Mouse (Mus musculus) erythroblast, embryonic 14.5 days (primary cell): ENCODE results near the gene Gm49368. TPM values are rescaled to one million over a fixed set of nuclear protein-coding genes. Genes with fewer than 3 reads are reported as not detected.
"Not testable (repeated sequence)": the region's sequence is repeated elsewhere in the genome, so short reads cannot be mapped to it uniquely, and the experiment has no call there.

Experiments used
- H3K27me3 ChIP-seq: 2 replicates; pipeline ENCODE4 v1.6.1; 2012; ENCODE audit warnings: inconsistent platforms; ENCODE audit not compliant: control insufficient read depth
- H3K36me3 ChIP-seq: 2 replicates; pipeline ENCODE4 v1.6.1; 2012; ENCODE audit warnings: mild to moderate bottlenecking, inconsistent platforms; ENCODE audit not compliant: control insufficient read depth
- H3K4me1 ChIP-seq: 2 replicates; pipeline ENCODE4 v1.6.1; 2012; ENCODE audit warnings: inconsistent platforms; ENCODE audit not compliant: control insufficient read depth
- H3K4me3 ChIP-seq: replicated peaks from 2 replicates; pipeline ENCODE3; 2012; ENCODE audit warnings: moderate library complexity, mild to moderate bottlenecking, inconsistent platforms
- H3K9me3 ChIP-seq: 2 replicates; pipeline ENCODE4 v1.6.1; 2012; ENCODE audit warnings: low read length, inconsistent platforms, mixed read lengths; ENCODE audit not compliant: control insufficient read depth
- GATA1 ChIP-seq: IDR thresholded peaks from 2 replicates; pipeline ENCODE4 v1.6.1; 2012; ENCODE audit warnings: low read length, inconsistent platforms, mixed read lengths
- TAL1 ChIP-seq: IDR thresholded peaks from 3 replicates; pipeline ENCODE4 v1.6.1; 2012; ENCODE audit warnings: low read length, inconsistent platforms, mixed read lengths
- polyA plus RNA-seq: library from polyadenylated mRNA; stranded (reverse); fragments of >175 nt; gene quantifications from 2 replicates; pipeline ENCODE4 v1.2.3, GENCODE M21; 2012

The Gm49368 gene
- polyA plus RNA-seq, 1 experiment, result not detected

- Histone ChIP-seq H3K4me3 (no peak overlapping the region), H3K4me1 (no peaks in the 10 kb centered on the region), H3K9me3 (no peaks in the 10 kb centered on the region), H3K27me3 (no peaks in the 10 kb centered on the region), H3K36me3 (no peaks in the 10 kb centered on the region)
- TF ChIP-seq GATA1, result no peak
- TF ChIP-seq TAL1, result no peak
Measured at GRCm38 (mm10) chr7:128139611-128140010, 77.1 kb downstream of the Gm49368 start.

GRCm38 (mm10) chr7:128150970-128151369 is 88.5 kb downstream of the Gm49368 start:
- H3K36me3 ChIP-seq, result no peaks in the 10 kb centered on the region
- H3K4me1 ChIP-seq, result no peaks in the 10 kb centered on the region

GRCm38 (mm10) chr7:128154076-128154475 is 91.6 kb downstream of the Gm49368 start, which contains the start of gene Itgad:
Gene Itgad, plus strand, starts transcription at chr7:128154376.
- Histone ChIP-seq H3K36me3 (no peaks in the 10 kb centered on the region), H3K27me3 (no peaks in the 10 kb centered on the region), H3K4me3 (no peak within 1 kb of the TSS), H3K9me3 (no peaks in the 10 kb centered on the region), H3K4me1 (no peaks in the 10 kb centered on the region)
- TF ChIP-seq TAL1 (no peak), GATA1 (no peak)

More at GRCm38 (mm10) chr7:128150970-128151369, 88.5 kb downstream of the Gm49368 start:
- H3K4me3 ChIP-seq, result no peak overlapping the region
- H3K27me3 ChIP-seq, result no peaks in the 10 kb centered on the region
- no peak for TF ChIP-seq TAL1
- no peak for TF ChIP-seq GATA1
- H3K9me3 ChIP-seq, result no peaks in the 10 kb centered on the region

GRCm38 (mm10) chr7:128154924-128155323 is 92.4 kb downstream of the Gm49368 start:
- H3K27me3 ChIP-seq, result no peaks in the 10 kb centered on the region
- no peaks in the 10 kb centered on the region for H3K4me1 ChIP-seq
- H3K9me3 ChIP-seq, result no peaks in the 10 kb centered on the region
- no peak for TF ChIP-seq GATA1
- no peak for TF ChIP-seq TAL1
- H3K36me3 ChIP-seq, result no peaks in the 10 kb centered on the region
- no peak overlapping the region for H3K4me3 ChIP-seq

GRCm38 (mm10) chr7:128158688-128159354 is 96.3 kb downstream of the Gm49368 start:
- H3K4me3 ChIP-seq, H3K27me3 ChIP-seq, H3K4me1 ChIP-seq, H3K36me3 ChIP-seq, H3K9me3 ChIP-seq: not testable (repeated sequence)

GRCm38 (mm10) chr7:128164001-128164400 is 101.5 kb downstream of the Gm49368 start:
- Histone ChIP-seq H3K27me3 (no peaks in the 10 kb centered on the region), H3K4me3 (no peak overlapping the region), H3K4me1 (no peaks in the 10 kb centered on the region), H3K36me3 (no peaks in the 10 kb centered on the region), H3K9me3 (no peaks in the 10 kb centered on the region)
- no peak for TF ChIP-seq TAL1
- TF ChIP-seq GATA1, result no peak

GRCm38 (mm10) chr7:128166391-128166790 is 103.9 kb downstream of the Gm49368 start:
- H3K4me3 ChIP-seq, result no peak overlapping the region

GRCm38 (mm10) chr7:128169996-128170395 is 107.5 kb downstream of the Gm49368 start:
- H3K4me1 ChIP-seq, result no peaks in the 10 kb centered on the region
- H3K27me3 ChIP-seq, result no peaks in the 10 kb centered on the region
- no peaks in the 10 kb centered on the region for H3K9me3 ChIP-seq
- TF ChIP-seq GATA1, result no peak
- no peak for TF ChIP-seq TAL1
- no peaks in the 10 kb centered on the region for H3K36me3 ChIP-seq
- H3K4me3 ChIP-seq, result no peak overlapping the region

More at GRCm38 (mm10) chr7:128166391-128166790, 103.9 kb downstream of the Gm49368 start:
- Histone ChIP-seq H3K36me3 (no peaks in the 10 kb centered on the region), H3K4me1 (no peaks in the 10 kb centered on the region), H3K27me3 (no peaks in the 10 kb centered on the region), H3K9me3 (no peaks in the 10 kb centered on the region)
- no peak for TF ChIP-seq TAL1
- no peak for TF ChIP-seq GATA1

Other genes starting within 250 kb of the Gm49368 start
- gene Stx4a, start 238.4 kb upstream of the Gm49368 start, polyA plus RNA-seq, result 1.4 and 1.5 TPM in 2 replicates
- 0.01 TPM in 1 of 2 replicates, not detected in the other for gene Stx1b, start 238.1 kb upstream of the Gm49368 start, polyA plus RNA-seq
- gene Zfp646, start 186.5 kb upstream of the Gm49368 start, polyA plus RNA-seq, result 1.3 TPM in 2 replicates
- 1.3 and 1.5 TPM in 2 replicates for gene Zfp668, start 185.9 kb upstream of the Gm49368 start, polyA plus RNA-seq
- 0.03 and 0.05 TPM in 2 replicates for gene Prss53, start 171.7 kb upstream of the Gm49368 start, polyA plus RNA-seq
- not detected in 2 replicates for gene Gm21974, start 167.2 kb upstream of the Gm49368 start, polyA plus RNA-seq
- 0.89 and 1.3 TPM in 2 replicates for gene Vkorc1, start 167.1 kb upstream of the Gm49368 start, polyA plus RNA-seq
- gene Bckdk, start 158.6 kb upstream of the Gm49368 start, polyA plus RNA-seq, result 13.1 and 18.3 TPM in 2 replicates
- gene Kat8, start 150.2 kb upstream of the Gm49368 start, polyA plus RNA-seq, result 0.44 and 0.49 TPM in 2 replicates
- 0.04 TPM in 1 of 2 replicates, not detected in the other for gene Prss8, start 132.6 kb upstream of the Gm49368 start, polyA plus RNA-seq
- gene Prss36, start 116.0 kb upstream of the Gm49368 start, polyA plus RNA-seq, result 0.21 and 0.28 TPM in 2 replicates
- 39.4 and 42.2 TPM in 2 replicates for gene Fus, start 95.2 kb upstream of the Gm49368 start, polyA plus RNA-seq
- 0.19 and 0.25 TPM in 2 replicates for gene Pycard, start 68.8 kb upstream of the Gm49368 start, polyA plus RNA-seq
- 0.02 TPM in 1 of 2 replicates, not detected in the other for gene Trim72, start 58.7 kb upstream of the Gm49368 start, polyA plus RNA-seq
- 0.01 TPM in 2 replicates for gene Itgam, start within 50 bp of the Gm49368 start, polyA plus RNA-seq
- gene Itgax, start 66.9 kb downstream of the Gm49368 start, polyA plus RNA-seq, result not detected in 2 replicates
- gene Itgad, start 91.7 kb downstream of the Gm49368 start, polyA plus RNA-seq, result not detected in 2 replicates
- 0.10 TPM in 1 of 2 replicates, not detected in the other for gene Cox6a2, start 143.7 kb downstream of the Gm49368 start, polyA plus RNA-seq
- 2.1 and 2.3 TPM in 2 replicates for gene Armc5, start 174.7 kb downstream of the Gm49368 start, polyA plus RNA-seq
- 0.03 and 0.12 TPM in 2 replicates for gene 9130023H24Rik, start 175.3 kb downstream of the Gm49368 start, polyA plus RNA-seq
- gene Tgfb1i1, start 184.1 kb downstream of the Gm49368 start, polyA plus RNA-seq, result 0.27 and 0.30 TPM in 2 replicates
- gene Slc5a2, start 203.0 kb downstream of the Gm49368 start, polyA plus RNA-seq, result 0.88 and 1.4 TPM in 2 replicates
- gene BC017158, start 235.5 kb downstream of the Gm49368 start, polyA plus RNA-seq, result 7.3 and 9.0 TPM in 2 replicates